Mouse (Mus musculus): Measurements from ENCODE around the gene Gm11562.

DNA sequence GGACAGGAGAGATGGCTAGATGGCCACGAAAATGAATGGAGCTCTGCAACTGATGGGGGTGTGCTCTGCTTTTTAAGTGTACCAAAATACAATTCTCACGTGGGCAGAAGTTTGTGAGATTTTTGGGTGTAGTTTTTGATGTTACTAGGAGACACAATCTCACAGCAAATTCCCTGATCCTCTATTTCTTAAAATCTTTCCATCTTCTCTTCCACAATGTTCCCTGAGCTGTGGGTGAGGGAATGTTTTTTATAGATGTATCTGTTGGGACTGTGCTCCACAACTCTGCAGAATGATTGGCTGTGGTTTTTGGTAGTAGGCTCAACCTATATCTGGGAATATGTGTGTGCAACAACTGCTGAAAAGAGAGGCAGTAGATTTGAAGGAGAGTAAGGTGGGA is 13.1 kb upstream of the Gm11562 start:
- TF ChIP-seq CTCF (IDR thresholded peaks at IDR 0.05; ENCODE audit: borderline replicate concordance, control insufficient read depth, extremely low read depth, insufficient read depth, low read length, poor library complexity) (no peak), POLR2A (IDR thresholded peaks at IDR 0.05; ENCODE audit: control insufficient read depth, extremely low read depth, insufficient read depth, low read length, poor library complexity) (no peak)

All from thymus, adult 2 months (tissue).